Mouse (Mus musculus) thymus, postnatal 36 days (tissue): Measurements from ENCODE around the gene Lyrm1.

Experiments used
- DNase-seq, 2 experiments: peaks; one replicate each; pipeline ENCODE4 v3.0.0; 2022; ENCODE audit warnings: mixed read lengths in 2 of 2

The Lyrm1 gene

GRCm38 (mm10) chr7:119969320-119969719 is 73.7 kb downstream of the Lyrm1 start:
- no peak for DNase-seq

- no peak for DNase-seq
Measured at GRCm38 (mm10) chr7:119974214-119974613, 78.6 kb downstream of the Lyrm1 start.

- DNase-seq: no peak
Measured at GRCm38 (mm10) chr7:119976256-119976655, 80.6 kb downstream of the Lyrm1 start.

- no peak for DNase-seq
Measured at GRCm38 (mm10) chr7:119977574-119977973, 81.9 kb downstream of the Lyrm1 start.

GRCm38 (mm10) chr7:119978576-119978975 is 82.9 kb downstream of the Lyrm1 start:
- no peak for DNase-seq

GRCm38 (mm10) chr7:119980170-119980569 is 84.5 kb downstream of the Lyrm1 start:
- DNase-seq: no peak

GRCm38 (mm10) chr7:119985279-119985912 is 89.7 kb downstream of the Lyrm1 start:
- DNase-seq: no peak

- no peak for DNase-seq
Measured at GRCm38 (mm10) chr7:119997066-119997465, 101.4 kb downstream of the Lyrm1 start.
